Mouse (Mus musculus): ENCODE results near the gene Agbl4.

DNA sequence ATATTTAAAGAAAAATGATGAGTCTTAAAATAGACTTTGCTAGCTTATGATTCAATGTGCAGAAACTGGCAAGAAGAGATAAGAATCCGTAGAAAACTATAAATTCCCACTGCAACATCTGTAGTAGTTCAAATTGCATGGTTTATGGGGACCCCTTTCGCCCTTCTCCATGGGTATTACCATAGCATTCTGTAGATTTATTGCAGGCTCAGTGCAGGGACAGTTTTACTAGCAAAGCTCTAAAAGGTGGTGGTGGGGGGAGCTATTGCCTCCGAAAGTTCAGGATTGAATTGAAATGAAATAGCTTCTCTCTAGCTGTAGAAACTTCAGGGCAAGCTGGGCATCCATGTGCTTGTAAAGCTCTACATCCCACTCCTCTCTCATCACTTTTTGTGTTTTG lies 959.7 kb downstream of the Agbl4 start:
- no peak for TF ChIP-seq CTCF (IDR thresholded peaks at IDR 0.05; ENCODE audit: low read depth, low read length)
- TF ChIP-seq POLR2A (IDR thresholded peaks at IDR 0.05; ENCODE audit: extremely low read depth, insufficient read depth, low read length) = no peak

Measured in liver, adult 2 months (tissue).